Mouse (Mus musculus) heart, adult 9 months (tissue): ENCODE measurements at regions not wholly inside any gene's neighbourhood (a gene's known extent, or its start where the extent isn't known, plus 50 kb on each side); places are given as distances from the start of the nearest gene placed in this dataset.
A peak's percentile ranks its signal among the peaks of the same experiment; 100 is the strongest.

Experiments
- DNase-seq, 2 experiments: peaks; one replicate each; pipeline ENCODE4 v3.0.0; 2022; ENCODE audit warnings: low spot score in 2 of 2

DNA sequence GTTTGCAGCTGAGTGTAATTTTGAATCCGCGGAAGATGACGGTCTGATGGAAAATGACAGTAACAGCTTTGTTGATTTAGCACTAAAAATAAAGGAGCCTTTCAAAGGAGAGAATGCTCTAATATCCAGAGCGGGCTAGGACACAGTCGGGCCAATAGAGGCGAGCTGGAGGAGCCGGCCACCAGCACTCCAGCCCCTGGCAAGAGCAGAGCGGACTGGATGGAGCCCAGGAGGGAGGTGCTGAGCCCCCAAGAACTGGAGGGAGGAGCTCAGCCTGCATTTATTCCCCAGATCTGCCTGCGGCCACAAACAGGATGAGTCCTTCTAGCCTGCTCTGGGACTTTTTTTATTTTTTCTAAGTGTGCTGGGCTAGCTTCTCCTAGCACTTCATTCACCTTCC lies 426.9 kb downstream of the Insc start:
- peak; percentile 46 to 56 for DNase-seq

DNA sequence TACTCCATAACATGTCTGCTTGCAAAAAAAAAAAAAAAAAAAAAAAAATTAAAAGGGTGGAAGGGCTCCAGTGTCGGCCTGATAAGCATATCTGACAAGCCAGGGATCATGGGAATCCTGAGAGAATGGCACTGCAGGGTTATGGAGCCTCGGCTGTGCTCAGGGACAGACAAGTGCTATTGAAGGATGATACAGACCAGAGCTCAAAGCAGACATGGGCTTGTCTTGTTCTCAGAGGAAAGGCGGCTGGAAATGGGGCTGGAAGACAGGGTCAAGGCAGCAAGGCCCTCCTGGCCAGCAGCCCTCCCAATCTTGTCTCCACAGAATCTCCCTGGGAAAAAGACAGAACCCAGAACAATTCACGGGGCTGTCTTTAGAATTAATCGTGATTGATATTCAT lies 449.0 kb downstream of the Insc start:
- DNase-seq = peak; percentile 3 to 6

DNA sequence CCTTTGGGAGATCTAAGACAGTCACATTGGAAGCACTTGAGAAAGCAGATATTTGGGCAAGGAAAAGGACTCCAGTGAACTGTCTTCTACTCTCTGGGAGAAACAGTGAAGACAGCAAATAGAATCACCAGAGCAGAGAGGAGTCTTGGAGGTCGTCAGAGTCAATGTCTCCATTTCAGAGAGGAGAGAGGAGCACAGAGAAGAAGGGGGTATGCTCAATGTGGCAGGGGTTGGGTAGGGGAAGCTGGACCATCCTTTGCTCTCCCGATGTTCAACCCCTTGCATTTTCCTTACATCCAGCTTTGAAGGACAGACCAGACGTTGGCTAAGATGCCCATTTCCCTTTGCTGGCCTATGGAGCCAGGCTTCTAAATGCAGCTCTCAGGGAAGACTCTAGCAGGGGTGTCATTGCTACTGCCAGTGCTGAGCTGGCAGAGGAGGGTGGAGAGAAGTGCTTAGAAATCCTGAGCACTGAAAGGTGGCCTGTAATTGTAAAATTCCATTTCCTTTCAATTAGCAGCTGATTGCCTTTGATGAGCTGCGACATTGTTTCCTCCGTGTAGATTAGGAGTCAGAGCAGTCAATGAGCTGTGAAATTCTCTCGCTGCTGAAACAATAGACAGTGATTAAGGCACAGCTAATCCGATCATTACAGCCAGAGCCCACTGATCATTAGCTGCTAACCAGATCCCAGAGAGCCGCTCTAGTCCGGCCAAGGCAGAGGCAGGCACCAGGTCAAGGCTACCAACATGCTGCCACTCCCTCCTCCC lies 449.7 kb downstream of the Insc start:
- DNase-seq = no peak

DNA sequence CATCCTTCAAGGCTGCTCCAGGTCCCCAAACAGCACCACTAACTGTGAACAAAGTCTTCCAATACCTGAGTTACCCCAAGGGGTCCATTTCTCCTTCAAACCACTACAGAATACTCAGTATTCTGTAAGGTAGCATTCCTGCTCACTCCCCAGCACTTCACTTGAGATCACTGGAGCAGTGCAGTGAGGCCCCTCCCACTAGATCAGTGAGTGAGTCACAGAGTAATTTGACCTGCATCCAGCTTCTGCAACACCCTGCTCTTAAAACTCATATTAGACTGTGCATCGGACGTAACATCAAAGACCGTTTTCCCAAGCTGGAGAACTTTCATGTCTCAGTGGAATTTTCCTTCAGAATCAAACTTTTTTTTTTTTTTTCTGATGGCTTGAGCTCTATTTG lies 461.4 kb downstream of the Insc start:
- peak; percentile 12 to 33 for DNase-seq

DNA sequence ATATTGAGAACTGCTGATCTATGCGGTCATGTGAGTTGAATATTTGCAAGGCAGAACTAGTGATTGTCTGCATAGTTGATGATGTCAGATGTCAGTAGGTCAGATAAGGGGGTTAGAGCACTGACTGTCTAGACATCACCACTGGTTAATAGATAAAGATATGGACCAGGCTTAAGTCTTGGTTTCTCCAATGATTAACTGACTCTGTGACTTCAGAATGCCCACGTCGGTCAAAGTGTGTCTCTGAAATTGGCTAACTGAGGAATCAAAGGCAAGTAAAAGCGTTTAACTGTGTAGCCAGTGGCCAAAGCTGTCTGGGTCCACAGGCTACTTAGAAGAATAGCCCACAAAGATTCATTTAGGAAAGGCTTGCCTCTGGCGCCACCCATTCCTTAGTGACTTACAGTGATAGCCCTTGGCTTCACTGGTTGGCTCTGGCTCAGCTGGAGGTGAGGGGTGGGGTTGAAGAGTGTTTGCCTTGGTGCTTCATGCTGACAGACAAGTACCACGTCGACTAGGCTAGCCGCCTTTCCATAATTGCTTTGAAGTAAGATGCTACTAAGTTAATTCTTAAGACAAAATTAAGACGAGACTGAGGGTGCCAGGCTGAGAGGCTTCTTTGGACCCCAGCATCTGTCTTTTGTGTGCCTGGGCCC lies 463.1 kb downstream of the Insc start:
- no peak for DNase-seq

DNA sequence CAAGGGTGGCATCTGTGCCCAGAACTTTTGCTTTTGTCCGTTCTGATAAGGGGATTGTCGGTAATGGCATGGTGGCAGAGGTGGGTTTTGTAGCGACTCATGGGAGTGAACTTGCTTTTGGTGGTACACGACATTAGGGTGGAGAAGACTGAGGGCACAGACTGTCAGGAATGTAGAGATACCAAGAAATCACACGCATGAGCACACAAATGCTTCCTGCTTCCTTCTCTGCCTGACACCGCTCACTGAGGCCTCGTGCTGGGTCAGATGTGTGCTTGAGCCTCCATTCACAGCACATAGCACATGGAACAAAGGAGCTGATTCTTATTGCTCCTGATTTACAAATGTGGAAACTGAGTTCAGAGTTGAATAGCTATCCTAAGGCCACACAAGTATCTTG lies 465.3 kb downstream of the Insc start:
- no peak for DNase-seq

DNA sequence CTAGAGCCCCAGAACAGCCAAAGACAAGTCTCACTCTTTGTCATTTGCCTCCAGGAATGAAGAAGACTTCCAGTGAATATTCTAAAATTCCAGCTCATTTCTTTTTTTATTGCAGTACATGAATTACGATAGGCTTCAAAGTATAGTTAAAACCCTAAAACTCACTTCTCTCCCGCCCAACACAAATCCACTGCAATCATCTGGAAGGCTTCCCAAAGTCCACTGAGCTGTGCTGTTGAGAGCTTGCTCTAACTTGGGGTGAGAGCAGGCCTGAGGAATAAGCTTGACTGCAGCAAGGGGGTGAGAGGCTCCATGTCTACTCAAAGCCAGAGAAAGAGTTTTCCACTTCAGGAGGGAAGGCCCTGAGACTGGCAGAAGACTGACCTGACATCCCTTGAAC lies 466.5 kb downstream of the Insc start:
- DNase-seq = no peak

DNA sequence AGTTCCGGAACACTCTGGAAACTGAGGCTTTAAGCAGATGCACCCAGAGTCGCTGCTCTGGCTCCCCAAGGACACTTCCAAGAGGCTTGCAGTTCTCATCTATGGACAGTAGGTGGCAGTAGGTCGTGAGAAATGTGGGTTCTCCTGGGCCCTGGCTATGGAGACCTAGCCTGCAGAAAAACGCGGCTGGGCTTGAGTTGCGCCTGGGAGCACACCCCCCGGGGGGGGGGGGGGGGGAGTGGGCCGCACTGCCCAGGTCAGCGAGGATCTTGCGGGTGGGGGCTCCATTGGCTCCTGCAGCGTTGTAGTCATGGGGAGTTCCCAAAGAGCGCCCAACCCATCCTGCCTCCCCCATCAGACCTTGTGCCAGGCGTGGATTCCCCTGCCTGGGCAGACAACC lies 473.3 kb downstream of the Insc start:
- DNase-seq = peak; percentile 79 to 90

DNA sequence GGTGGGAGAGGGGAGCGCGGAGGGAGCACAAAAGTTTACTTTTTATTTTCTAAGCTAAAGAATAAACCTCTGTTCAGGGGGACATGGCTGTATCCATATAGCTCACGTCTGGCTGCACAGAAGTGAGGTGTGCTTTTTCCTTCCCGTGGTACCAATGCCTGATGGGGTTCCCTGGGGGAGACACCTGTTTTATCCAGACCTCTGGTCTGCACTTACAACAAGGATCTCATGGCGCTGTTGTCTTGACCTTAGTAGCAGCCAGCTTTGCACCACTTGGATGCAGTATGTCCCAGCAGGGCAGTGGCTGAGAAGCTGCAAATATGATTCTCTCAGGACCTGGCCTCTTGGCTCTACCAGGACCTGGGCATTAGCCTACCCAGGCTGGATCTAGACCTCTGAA lies 473.8 kb downstream of the Insc start:
- DNase-seq = no peak

DNA sequence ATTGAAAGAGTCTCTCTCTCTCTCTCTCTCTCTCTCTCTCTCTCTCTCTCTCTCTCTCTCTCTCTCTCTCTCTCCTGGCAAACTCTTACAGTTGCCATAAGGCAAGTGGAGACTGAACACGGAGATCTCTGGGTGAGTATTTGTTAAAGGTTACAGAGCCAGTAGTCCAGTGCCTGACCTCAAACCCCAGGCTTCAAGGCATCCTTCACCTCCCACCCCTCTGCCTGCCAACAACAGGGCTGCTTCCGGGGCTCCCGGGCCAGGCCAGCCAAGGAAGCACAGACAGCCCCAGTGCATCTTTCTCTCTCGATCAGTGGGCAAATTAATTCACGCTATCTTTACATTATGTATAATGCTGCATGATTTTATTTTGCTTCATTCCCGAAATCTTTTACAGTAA lies 474.2 kb downstream of the Insc start:
- DNase-seq = no peak

DNA sequence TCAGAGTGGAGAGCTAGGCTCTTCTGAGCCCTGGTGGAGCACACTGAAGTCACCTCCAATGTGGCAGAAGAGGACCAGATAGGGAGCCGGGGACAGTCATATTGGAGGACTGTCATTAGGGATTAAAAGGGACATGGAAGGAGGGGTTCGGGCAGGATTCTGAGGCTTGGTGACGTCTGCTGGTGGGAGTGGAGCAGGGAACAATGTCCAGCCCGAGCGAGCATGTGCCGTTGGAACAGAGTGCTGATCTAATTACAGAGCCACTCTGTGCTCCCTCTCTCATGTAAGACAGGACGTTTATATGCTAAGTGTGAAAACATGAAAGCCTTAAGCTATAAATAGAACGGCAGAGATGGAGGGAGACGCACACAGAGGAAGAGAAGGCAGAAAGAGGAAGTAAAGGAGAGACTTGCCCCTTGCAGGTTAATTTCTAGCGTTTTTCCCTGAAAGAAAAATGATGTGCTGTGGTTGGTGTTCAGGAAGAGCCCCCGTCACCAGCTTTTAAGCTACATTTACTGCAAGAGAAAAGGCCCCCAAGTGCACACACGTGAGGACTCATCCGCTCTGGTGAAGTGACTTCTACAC lies 475.2 kb downstream of the Insc start:
- DNase-seq = peak; percentile 7 to 15

DNA sequence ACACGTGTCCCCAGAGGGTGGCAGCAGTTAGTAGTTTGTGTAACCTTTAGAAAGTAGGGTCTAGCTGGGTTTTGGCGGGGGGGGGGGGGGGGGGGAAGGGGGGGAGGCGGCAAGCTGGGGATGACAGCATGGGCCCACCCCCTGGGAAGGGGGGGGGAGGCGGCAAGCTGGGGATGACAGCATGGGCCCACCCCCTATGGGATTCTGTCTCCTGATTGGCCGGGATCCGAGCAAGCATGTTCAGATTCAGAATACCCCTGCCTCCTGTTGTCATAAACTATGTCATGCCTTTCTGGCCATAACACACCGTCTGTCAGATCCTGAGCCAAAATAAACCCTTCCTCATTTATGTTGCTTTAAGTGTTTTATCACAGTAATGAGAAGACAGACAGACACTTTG lies 479.1 kb downstream of the Insc start:
- no peak for DNase-seq

DNA sequence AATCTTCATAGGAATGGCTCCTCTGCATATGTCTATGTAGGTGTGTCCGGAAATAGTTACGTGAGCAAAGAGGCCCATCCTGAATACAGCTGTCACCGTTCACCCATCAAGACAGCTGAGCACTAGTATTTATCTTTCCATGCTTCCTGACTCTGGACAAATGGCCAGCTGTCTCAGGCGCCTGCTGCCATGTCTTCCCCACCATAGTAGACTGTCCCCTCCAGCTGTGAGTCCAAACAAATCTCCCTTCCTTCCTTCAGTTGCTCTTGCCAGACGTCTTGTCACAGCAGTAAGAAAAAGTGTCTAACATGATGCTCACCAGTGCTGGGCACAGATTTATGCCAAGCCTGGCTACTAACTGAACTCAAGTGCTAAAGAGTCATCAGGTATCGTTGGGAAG lies 487.0 kb downstream of the Insc start:
- no peak for DNase-seq

DNA sequence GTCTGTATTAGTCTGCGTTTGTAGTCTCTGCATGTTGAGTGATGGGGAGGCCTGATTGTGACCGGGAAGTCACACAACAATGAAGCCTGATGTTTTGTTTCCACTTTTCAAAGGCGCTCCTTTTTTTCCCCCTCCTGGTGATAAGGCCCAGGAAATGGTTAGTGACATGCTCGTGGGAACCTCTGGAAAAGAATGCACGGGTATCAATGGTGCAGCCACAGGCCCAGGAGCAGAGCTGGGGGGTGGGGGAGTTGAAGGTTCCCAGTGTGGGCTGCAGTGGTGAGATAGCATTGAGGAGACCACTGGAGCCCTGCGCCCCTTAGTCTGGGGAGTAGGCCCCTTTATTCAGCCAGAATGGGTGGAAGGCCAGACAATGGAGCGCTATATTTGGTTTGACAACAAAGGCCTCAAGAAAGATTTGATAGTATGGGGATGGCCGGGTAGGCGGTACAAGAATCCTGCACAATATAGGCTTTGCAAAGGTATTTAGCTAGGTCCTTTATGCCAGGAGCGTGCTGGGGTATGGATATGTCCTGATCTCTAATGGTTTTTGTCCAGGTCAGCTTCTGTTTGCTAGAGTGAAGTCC lies 490.4 kb downstream of the Insc start:
- no peak for DNase-seq

DNA sequence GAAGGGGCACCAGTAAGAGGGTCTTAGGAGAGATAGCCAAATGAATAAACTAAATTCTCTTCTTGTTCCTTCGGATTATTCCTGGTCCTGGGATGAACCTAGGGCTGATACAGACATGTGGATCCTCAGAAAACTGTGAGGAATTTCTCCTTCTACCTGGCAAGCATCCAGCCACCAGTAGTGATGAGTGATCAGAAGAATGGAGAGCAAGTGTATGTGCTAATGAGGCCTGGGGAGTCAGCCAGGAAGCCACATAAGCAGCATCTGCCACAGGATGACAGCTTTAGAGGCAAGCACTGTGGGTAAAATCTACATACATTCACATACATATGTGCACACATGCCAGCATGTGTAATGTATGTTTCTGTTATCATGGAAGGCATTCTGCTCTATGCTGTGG lies 493.6 kb downstream of the Insc start:
- no peak for DNase-seq

DNA sequence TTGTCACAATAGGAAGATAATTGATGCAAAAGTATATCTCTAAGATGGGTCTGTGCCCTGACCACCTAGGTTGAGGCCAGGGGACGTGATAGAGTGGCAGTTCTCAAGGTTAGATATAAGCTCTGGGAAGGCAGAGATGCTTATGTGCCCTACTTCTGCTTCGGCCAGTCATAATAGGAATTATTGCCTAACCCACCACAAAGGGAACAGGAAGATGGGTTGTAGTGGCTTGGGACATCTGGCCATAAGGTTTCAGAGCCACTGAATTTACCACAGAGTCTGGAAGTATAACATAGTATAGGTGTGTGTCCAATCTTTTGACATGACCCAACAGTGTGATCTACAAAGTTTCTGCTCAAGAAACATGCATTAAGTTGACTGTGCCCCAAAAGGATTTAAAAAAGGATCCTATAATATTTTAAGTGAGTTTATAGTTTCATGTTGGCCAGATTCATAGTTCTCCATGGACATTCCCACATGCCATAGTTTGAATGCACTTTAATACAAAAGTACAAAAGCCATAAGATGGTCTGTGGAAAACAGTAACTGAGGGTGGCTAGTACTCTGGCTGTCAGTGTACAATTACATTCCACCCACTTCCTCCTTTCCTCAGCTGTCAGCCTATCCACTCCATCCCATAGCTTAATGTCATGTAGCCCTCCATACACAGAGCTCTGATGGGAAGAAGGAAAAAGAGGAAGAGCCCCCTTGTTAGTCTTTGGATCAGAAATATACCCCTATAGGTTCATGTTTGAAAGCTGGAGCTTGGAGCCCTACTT lies 508.3 kb downstream of the Insc start:
- DNase-seq = no peak

DNA sequence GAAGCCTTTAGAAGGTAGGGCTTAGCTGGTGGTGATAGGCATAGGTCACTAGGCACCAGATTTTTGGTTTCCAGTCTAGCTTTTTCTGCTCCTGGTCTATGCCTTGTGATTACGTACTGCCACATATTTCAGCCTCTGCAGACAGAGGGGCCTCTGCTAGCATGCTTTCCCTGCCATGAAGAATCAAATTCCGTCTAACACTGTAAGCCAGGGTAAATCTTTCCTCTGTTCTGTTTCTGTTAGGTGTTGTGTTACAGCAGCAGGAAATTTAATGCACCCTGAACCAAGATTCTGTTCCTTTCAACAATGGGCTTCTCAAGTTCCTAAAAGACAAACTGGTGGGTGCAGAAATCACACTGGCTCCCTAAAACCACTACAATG lies 508.9 kb downstream of the Insc start:
- no peak for DNase-seq

DNA sequence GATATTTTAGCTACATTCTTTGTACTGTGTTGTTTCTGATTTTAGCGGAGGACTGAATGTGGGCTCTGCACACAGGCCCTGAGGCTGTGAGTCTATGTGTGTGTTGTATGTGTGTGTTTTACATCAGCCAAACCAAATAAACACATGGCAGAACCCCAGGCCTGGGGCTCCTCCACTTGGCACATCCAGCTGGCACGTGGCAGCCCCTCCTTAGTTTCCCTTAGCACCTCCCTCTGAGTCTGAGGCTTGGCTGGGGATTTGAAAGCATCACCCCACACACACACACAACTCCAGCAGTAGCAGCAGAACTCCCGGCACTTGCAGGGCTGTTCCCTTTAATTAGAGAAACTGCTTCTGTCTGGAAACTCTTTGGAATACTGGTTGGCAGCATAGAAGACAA lies 515.1 kb downstream of the Insc start:
- DNase-seq = no peak

DNA sequence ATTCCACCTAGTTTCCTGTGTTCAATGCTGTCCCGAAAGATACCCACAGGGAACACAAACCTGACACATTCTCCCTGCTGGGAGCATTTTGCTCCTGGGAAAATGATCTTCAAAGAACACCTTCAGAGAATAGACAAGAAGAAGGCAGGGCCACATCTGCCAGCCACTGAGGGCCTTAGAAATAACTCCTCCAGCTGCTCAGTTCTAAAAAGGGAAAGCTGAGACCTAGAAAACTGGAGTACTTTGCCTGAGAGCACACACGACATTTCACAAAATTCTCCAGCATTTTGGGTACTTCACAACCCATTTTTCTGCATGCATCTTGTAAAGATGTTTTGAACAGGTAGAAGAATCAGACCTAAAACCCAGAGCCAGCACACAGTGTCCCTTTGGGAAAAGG lies 519.6 kb downstream of the Insc start:
- DNase-seq = no peak

DNA sequence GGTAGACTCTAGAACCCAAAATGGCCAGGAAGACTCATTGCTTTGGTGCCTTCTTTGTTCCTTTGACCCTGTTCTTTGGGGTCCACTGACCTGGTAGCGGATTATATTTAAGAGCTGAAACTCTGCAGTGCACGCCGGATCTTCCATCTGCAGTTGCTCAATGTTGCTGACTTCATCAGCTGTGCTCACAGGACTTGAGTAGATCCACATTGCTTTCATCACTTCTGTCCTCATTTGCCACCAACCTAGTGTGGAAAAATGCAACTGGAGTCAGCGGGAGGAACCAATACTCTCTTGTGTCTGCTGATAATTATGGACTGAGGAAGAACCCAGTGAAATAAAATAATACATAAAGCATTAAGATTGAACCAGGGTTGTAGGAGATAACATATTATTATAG lies 522.6 kb downstream of the Insc start:
- DNase-seq = peak; percentile 28

DNA sequence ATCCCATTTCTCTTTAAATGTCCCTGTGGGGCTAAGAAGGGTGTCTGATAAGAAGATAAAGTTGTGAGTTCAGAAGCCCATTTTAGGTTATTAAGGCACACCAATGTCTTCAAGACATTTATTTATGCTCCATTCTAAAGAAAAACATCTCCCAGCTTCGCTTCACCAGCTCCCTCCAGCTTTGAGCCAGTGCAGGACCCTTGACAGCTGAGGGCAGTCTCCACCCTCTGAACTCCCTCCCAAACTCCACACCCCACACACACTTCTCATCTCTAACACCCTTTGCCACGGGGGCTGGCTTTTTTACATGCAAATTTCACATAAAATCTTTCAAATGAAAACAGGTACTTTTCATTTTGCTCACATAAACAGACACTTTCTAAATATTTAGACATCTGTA lies 527.3 kb downstream of the Insc start:
- no peak for DNase-seq

DNA sequence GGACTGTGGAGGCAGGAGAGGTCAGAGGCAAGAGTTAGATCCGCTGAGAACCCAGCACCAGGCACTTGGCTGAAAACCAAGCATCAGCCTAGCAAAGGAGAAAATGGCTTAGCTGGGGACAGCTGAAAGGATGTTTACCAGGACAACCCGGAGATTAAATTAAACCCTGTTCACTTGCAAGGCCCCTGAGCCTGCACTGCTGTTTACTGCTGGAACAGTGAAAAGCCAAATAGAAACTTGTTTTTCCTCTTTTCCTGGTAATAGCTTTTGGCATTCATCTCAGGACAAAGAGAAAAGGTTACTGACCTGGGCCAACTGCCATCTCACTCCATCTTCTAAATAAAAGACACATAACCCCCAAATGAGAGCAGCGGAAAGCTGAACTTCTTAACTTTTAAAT lies 531.3 kb downstream of the Insc start:
- DNase-seq = peak; percentile 37 to 44
